Mouse (Mus musculus) midbrain, embryonic 14.5 days (tissue): ENCODE data around the gene Ager. TPM values are rescaled to one million over a fixed set of nuclear protein-coding genes. Genes with fewer than 3 reads are reported as not detected.

Experiments used
- ATAC-seq: fragments of 200-750 bp; cut with Nextera tagmentation; 2 replicates; pipeline ENCODE4 v1.8.0; 2017; ENCODE audit warnings: moderate number of reproducible peaks, moderate library complexity; ENCODE audit not compliant: low FRiP score, low TSS enrichment
- DNase-seq: peaks from one replicate; pipeline ENCODE4 v3.0.0-alpha.2; 2015
- H3K27ac ChIP-seq: fragments of 300-500 bp; sonication (generic); replicated peaks from 2 replicates; pipeline ENCODE4 v1.5.1; 2014; ENCODE audit warnings: mild to moderate bottlenecking, low read depth, low read length, moderate library complexity
- H3K27me3 ChIP-seq: fragments of 300-500 bp; sonication (generic); 2 replicates; pipeline ENCODE4 v1.6.1; 2014; ENCODE audit warnings: low read length, control low read depth, mixed read lengths; ENCODE audit not compliant: control insufficient read depth, insufficient read depth
- H3K36me3 ChIP-seq: fragments of 300-500 bp; sonication (generic); 2 replicates; pipeline ENCODE4 v1.6.1; 2014; ENCODE audit warnings: low read length, control low read depth; ENCODE audit not compliant: control insufficient read depth, insufficient read depth
- H3K4me1 ChIP-seq: fragments of 300-500 bp; sonication (generic); 2 replicates; pipeline ENCODE4 v1.6.1; 2014; ENCODE audit warnings: mild to moderate bottlenecking, antibody characterized with exemption, low read length, control low read depth; ENCODE audit not compliant: control insufficient read depth, insufficient read depth
- H3K4me2 ChIP-seq: fragments of 300-500 bp; sonication (generic); 2 replicates; pipeline ENCODE4 v1.6.1; 2014; ENCODE audit warnings: mild to moderate bottlenecking, low read length, moderate library complexity
- H3K4me3 ChIP-seq: fragments of 300-500 bp; sonication (generic); replicated peaks from 2 replicates; pipeline ENCODE4 v1.5.1; 2014; ENCODE audit warnings: low read depth, low read length
- H3K9ac ChIP-seq: fragments of 300-500 bp; sonication (generic); replicated peaks from 2 replicates; pipeline ENCODE4 v1.6.1; 2014; ENCODE audit warnings: mild to moderate bottlenecking, low read length, moderate library complexity
- H3K9me3 ChIP-seq: fragments of 300-500 bp; sonication (generic); 2 replicates; pipeline ENCODE4 v1.6.1; 2016; ENCODE audit warnings: low read length, control low read depth, mixed read lengths; ENCODE audit not compliant: control insufficient read depth
- WGBS: fragments of 180-500 bp; shearing (Covaris S2); extraction: QIAGEN DNeasy Blood & Tissue Kit; methylation state at CpG from one replicate; pipeline ENCODE4 v1.1.7; 2014; 5-methylcytosine and 5-hydroxymethylcytosine counted together
- polyA plus RNA-seq: library from polyadenylated mRNA; unstranded; fragments of >200 nt; fragmentation: Nextera tagmentation; extraction: Ambion mirVana; gene quantifications from 2 replicates; pipeline ENCODE4 v1.2.1, GENCODE M21; 2014

The Ager gene
- polyA plus RNA-seq, 1 experiment from 2014 or later, result 1.4 TPM

DNA sequence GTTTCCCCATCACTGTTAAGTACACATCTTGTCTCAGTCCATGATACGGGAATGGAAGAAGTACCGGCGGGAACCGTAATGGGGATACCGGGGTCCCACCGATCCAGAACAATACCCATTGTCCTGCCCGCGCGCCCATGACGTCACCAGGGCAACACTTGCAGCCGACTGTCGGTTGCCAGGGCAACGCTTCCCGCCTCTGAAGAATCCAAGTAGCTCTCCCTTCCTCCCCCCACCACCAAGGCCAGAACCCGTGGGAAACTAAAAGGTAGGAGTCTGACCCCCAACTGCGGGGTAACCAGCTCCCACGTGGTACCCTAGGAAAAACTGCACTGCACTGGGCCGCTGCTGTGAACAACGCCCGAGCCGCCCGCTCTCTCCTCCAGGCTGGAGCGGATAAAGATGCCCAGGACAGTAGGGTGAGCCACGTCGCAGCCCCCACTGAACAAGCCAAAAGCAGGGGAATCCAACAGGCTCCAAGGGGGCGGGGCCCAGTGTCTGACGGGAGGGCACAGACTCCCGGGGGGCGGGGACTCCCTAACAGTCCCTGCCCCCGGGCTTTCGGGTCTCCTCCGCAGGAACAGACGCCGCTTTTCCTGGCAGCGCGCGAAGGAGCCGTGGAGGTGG is 10.8 kb upstream of the Ager start:
- Histone ChIP-seq H3K4me2 (peak overlapping the region; percentile 98), H3K27me3 (no peaks in the 10 kb centered on the region), H3K9ac (peak overlapping the region; percentile 85), H3K9me3 (no peaks in the 10 kb centered on the region), H3K4me1 (peaks cover 43% of the 10 kb centered on the region), H3K36me3 (no peaks in the 10 kb centered on the region), H3K27ac (peak overlapping the region; percentile 99), H3K4me3 (peak overlapping the region; percentile 69)
- DNase-seq (peak; percentile 97), ATAC-seq (peak; percentile 79)
- under 1% methylated on average over 38 of the region's 38 CpGs for WGBS

DNA sequence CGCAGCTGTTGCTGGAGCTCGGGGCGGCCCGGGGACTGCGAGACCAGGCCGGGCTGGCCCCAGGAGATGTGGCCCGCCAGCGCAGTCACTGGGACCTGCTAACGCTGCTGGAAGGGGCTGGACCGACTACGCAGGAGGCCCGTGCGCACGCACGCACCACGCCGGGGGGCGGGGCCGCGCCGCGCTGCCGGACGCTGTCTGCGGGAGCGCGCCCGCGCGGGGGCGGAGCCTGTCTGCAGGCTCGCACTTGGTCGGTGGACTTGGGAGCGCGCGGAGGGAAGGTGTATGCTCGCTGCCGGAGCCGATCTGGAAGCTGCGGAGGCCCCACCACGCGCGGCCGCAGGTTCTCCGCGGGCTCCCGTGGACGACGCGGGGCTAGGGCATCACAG is 10.2 kb upstream of the Ager start:
- H3K4me2 ChIP-seq, result peak overlapping the region; percentile 98
- H3K27ac ChIP-seq, result peak overlapping the region; percentile 99
- ATAC-seq (peak; percentile 86), DNase-seq (peak; percentile 99)
- peak overlapping the region; percentile 69 for H3K4me3 ChIP-seq
- WGBS, result under 1% methylated on average over 50 of the region's 50 CpGs
- H3K27me3 ChIP-seq, result no peaks in the 10 kb centered on the region
- peaks cover 43% of the 10 kb centered on the region for H3K4me1 ChIP-seq
- H3K9ac ChIP-seq, result peak overlapping the region; percentile 85
- no peaks in the 10 kb centered on the region for H3K36me3 ChIP-seq
- H3K9me3 ChIP-seq, result no peaks in the 10 kb centered on the region

GRCm38 (mm10) chr17:34587814-34588213 is 9.8 kb upstream of the Ager start:
- H3K4me3 ChIP-seq, result peak overlapping the region; percentile 69
- H3K27me3 ChIP-seq, result no peaks in the 10 kb centered on the region
- no peak for DNase-seq
- WGBS, result 5% methylated on average over 19 of the region's 19 CpGs
- H3K27ac ChIP-seq, result peak overlapping the region; percentile 99
- ATAC-seq, result no peak
- H3K36me3 ChIP-seq, result no peaks in the 10 kb centered on the region
- peak overlapping the region; percentile 85 for H3K9ac ChIP-seq
- peak overlapping the region; percentile 98 for H3K4me2 ChIP-seq
- no peaks in the 10 kb centered on the region for H3K9me3 ChIP-seq
- H3K4me1 ChIP-seq, result peaks cover 43% of the 10 kb centered on the region

- ATAC-seq (no peak), DNase-seq (no peak)
- no peak overlapping the region for H3K9ac ChIP-seq
- H3K9me3 ChIP-seq, result no peaks in the 10 kb centered on the region
- peaks cover 49% of the 10 kb centered on the region for H3K4me1 ChIP-seq
- H3K27me3 ChIP-seq, result no peaks in the 10 kb centered on the region
- H3K27ac ChIP-seq, result no peak overlapping the region
- H3K4me2 ChIP-seq, result peak overlapping the region; percentile 5; the same call in 1 of the 2 replicates
- no peak overlapping the region for H3K4me3 ChIP-seq
- no peaks in the 10 kb centered on the region for H3K36me3 ChIP-seq
- WGBS, result 75% methylated on average over 3 of the region's 3 CpGs
Observed at GRCm38 (mm10) chr17:34588767-34589166, 8.9 kb upstream of the Ager start.

DNA sequence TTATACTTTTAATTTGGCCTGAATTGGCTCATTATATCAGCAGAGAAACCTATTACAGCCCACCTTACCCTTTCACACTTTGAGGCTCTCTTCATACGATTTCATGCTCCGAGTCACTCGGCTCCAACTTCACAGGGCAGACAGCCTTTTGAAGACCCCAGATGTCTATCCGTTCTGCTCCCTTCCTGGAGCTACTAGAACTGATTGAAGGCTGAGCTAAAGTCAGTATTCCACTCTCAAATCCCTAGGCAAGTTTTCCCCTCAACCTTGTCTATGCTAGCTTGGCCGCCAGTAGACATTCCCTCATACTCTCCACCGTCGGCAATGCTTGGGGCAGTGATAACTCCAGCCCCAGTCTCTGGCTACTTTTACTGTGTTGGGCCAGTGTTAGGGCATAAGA is 8.5 kb upstream of the Ager start:
- Histone ChIP-seq H3K4me1 (peaks cover 53% of the 10 kb centered on the region), H3K9ac (no peak overlapping the region)
- 47% methylated on average over 7 of the region's 7 CpGs for WGBS

DNA sequence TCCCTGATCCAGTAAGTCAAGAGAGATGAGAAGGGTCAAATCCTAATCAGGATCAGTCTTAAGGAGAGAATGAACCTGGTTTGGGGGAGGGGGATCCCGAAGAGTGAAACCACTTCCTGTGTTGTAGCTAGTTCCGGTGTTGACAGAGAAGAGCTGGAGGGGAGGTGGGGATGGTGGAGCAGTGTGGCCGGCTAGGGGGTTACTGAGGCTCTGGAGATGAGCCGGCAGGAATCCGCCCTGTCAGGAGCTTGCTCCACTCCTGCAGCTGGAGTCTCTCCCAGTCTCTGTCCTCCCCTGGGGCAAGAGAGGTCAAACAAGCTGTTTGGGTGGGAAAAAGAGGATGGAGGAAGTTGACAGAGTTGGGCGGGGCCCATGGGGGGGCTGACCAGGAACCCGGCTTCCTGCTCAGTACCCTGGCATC is 8.0 kb upstream of the Ager start, which contains the start of gene Gpsm3:
TSS of gene Gpsm3 (plus strand) at position 126 of the 421 bp plus-strand sequence.
- Histone ChIP-seq H3K9ac (no peak within 1 kb of the TSS), H3K9me3 (no peaks in the 10 kb centered on the region), H3K4me2 (peak within 1 kb of the TSS; percentile 97), H3K27me3 (no peaks in the 10 kb centered on the region), H3K27ac (peak within 1 kb of the TSS; percentile 99; the same call in 1 of the 2 replicates), H3K4me3 (no peak within 1 kb of the TSS), H3K36me3 (peaks cover 4% of the 10 kb centered on the region), H3K4me1 (peaks cover 56% of the 10 kb centered on the region)
- ATAC-seq (no peak), DNase-seq (no peak)
- WGBS, result 29% methylated on average over 7 of the region's 7 CpGs

More for the DNA sequence above, 8.5 kb upstream of the Ager start:
- no peaks in the 10 kb centered on the region for H3K36me3 ChIP-seq
- H3K4me2 ChIP-seq, result no peak overlapping the region
- DNase-seq (no peak), ATAC-seq (no peak)
- H3K27ac ChIP-seq, result no peak overlapping the region
- H3K4me3 ChIP-seq, result no peak overlapping the region
- H3K9me3 ChIP-seq, result no peaks in the 10 kb centered on the region
- H3K27me3 ChIP-seq, result no peaks in the 10 kb centered on the region

DNA sequence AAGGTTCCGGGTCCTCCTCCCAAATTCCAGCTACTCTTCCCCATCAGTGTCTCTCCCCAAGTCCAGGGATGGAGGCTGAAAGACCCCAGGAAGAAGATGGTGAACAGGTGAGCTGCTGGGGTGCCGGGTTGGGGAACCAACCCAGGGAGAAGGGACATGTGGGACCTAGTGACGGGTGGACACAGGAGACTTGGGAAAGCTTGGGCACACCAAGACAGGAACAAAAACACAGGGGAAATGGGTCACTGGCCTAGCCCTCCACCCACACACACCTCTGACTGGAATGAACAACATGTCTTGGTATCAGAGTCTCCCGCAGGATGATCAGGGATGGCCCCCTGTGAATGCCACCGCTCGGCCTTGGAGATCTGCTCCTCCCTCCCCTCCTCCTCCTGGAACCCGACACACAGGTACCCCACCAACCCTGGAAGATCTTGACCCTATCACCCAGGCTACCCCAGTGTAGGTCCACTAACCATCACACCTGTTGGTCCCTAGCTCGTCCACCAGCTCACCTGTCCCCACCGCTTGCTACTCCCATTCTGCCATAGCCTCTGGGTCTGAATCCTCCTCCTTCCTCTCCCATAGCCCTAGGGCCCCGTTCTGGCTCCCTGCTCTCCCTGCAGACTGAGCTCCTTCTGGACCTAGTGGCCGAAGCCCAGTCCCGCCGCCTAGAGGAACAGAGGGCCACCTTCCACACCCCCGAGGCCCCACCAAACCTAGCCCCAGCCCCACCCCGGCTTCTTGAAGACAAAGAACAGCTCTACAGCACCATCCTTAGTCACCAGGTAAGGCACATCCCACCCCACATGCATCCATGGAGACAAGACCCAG is 7.3 kb upstream of the Ager start:
- Histone ChIP-seq H3K4me3 (no peak overlapping the region), H3K27ac (peak overlapping the region; percentile 99; the same call in 1 of the 2 replicates), H3K36me3 (peaks cover 11% of the 10 kb centered on the region), H3K4me2 (peak overlapping the region; percentile 97), H3K27me3 (no peaks in the 10 kb centered on the region), H3K4me1 (peaks cover 55% of the 10 kb centered on the region), H3K9me3 (no peaks in the 10 kb centered on the region), H3K9ac (no peak overlapping the region)
- no peak for DNase-seq
- no peak for ATAC-seq
- WGBS, result 67% methylated on average over 15 of the region's 15 CpGs

DNA sequence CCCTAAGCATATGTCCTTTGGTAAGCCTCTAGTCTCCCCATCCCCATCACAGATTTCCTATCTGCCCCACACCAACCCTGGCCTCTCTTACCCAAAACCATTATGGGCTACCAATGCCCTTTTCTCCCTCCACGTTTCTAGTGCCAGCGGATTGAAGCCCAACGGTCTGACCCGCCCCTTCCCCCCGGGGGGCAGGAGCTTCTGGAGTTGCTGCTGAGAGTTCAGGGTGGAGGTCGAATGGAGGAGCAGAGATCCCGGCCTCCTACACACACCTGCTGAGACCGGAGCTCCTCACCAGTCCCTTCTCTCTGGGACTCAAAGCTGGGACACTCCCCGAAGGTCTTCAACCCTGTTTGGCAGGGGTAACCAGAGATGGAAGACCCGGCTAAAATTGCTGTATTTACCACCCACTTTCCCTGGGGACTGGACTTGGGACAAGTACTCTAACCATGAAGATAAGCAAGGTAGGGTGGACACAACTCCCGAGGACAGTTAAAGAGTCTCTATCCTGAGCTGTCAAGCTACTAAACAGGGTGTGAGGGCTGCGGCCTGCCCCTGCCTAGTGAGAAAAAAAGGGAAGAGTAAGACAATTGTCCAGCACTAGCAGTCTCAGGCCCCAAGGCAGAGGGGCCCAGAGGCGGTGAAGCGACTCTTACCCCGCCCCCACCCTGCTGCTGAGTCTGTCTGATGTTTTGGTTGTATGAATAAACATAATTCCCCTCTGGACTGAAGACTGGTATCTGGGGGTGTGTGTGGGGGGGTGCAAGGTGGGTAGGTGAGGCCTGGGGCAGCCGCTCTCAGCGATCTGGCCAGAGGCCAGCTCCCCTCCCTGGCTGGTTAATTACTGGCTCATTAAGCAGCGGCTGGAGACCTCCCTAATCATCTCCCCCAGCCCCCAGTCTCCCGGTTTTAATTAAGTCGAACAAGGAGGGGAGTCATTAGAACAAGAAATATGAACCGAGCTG is 6.4 kb upstream of the Ager start, which contains the start of gene Pbx2:
TSS of gene Pbx2 (plus strand) at position 238 of the 965 bp plus-strand sequence.
- H3K27ac ChIP-seq, result peak within 1 kb of the TSS; percentile 99
- ATAC-seq, result peak; percentile 7
- H3K9ac ChIP-seq, result peak within 1 kb of the TSS; percentile 96
- no peaks in the 10 kb centered on the region for H3K9me3 ChIP-seq
- no peaks in the 10 kb centered on the region for H3K27me3 ChIP-seq
- peak; percentile 72 for DNase-seq
- WGBS, result 1% methylated on average over 21 of the region's 21 CpGs
- H3K4me2 ChIP-seq, result peak within 1 kb of the TSS; percentile 97
- H3K4me1 ChIP-seq, result peaks cover 45% of the 10 kb centered on the region
- peaks cover 21% of the 10 kb centered on the region for H3K36me3 ChIP-seq
- H3K4me3 ChIP-seq, result peak within 1 kb of the TSS; percentile 80
